Mouse (Mus musculus) CH12.LX (cell line): ENCODE results near the gene Tmem215. TPM values are rescaled to one million over a fixed set of nuclear protein-coding genes. Genes with fewer than 3 reads are reported as not detected.

Experiments used
- DNase-seq: peaks from one replicate; pipeline ENCODE4 v3.0.0-alpha.2; 2013; ENCODE audit errors: extremely low read depth
- H3K27ac ChIP-seq: 2 replicates; pipeline ENCODE4 v1.5.1; 2012; ENCODE audit warnings: low read depth, mild to moderate bottlenecking, control low read depth, moderate library complexity; ENCODE audit not compliant: insufficient read depth
- H3K27me3 ChIP-seq: replicated peaks from 2 replicates; pipeline ENCODE3; 2012; ENCODE audit warnings: inconsistent platforms
- H3K36me3 ChIP-seq, 2 experiments: replicated peaks in 1 of 2; 2 replicates each; pipeline versions ENCODE3 to v1.6.1; 2012; ENCODE audit warnings: inconsistent platforms in 1 of 2, low read length in 1 of 2, mild to moderate bottlenecking in 1 of 2, mixed read lengths in 1 of 2, moderate library complexity in 1 of 2; ENCODE audit not compliant: control insufficient read depth in 1 of 2, insufficient read depth in 1 of 2
- H3K4me1 ChIP-seq, 2 experiments: 2 replicates each; pipeline ENCODE4 v1.6.1; 2012; ENCODE audit warnings: inconsistent platforms in 1 of 2, moderate library complexity in 1 of 2; ENCODE audit not compliant: insufficient read depth in 2 of 2, control insufficient read depth in 1 of 2
- H3K4me2 ChIP-seq: 2 replicates; pipeline ENCODE4 v1.6.1; 2012; ENCODE audit warnings: low read depth, mild to moderate bottlenecking, control low read depth; ENCODE audit not compliant: poor library complexity, insufficient read depth, severe bottlenecking
- H3K4me3 ChIP-seq, 3 experiments: fragments of 150-350 bp in 1 of 3; sonication (generic) in 1 of 3; replicated peaks in 1 of 3; 2 replicates each; pipeline versions ENCODE3 to v1.5.1; 2011 to 2012; ENCODE audit warnings: low read depth in 2 of 3, low read length in 2 of 3, mild to moderate bottlenecking in 2 of 3, moderate library complexity in 2 of 3, control low read depth in 1 of 3, improper control_type of control experiment in 1 of 3, inconsistent platforms in 1 of 3, mixed read lengths in 1 of 3; ENCODE audit not compliant: poor library complexity in 1 of 3
- H3K79me2 ChIP-seq: replicated peaks from 2 replicates; pipeline ENCODE4 v1.6.1; 2012; ENCODE audit warnings: mild to moderate bottlenecking, moderate library complexity; ENCODE audit not compliant: control insufficient read depth, poor library complexity, insufficient read depth, severe bottlenecking; ENCODE audit errors: extremely low read depth
- H3K9ac ChIP-seq: 2 replicates; pipeline ENCODE4 v1.6.1; 2012; ENCODE audit warnings: low read depth, mild to moderate bottlenecking, control low read depth, moderate library complexity; ENCODE audit not compliant: insufficient read depth
- H3K9me3 ChIP-seq: replicated peaks from 2 replicates; pipeline ENCODE3; 2012; ENCODE audit warnings: low read length, inconsistent platforms, mixed read lengths
- BHLHE40 ChIP-seq: IDR thresholded peaks from 2 replicates; pipeline ENCODE4 v1.6.1; 2011; ENCODE audit warnings: mild to moderate bottlenecking, low read depth, low read length, improper control_type of control experiment
- CHD1 ChIP-seq: IDR thresholded peaks from 2 replicates; pipeline ENCODE4 v1.6.1; 2012; ENCODE audit warnings: low read depth, low read length, improper control_type of control experiment, inconsistent platforms
- CHD2 ChIP-seq: IDR thresholded peaks from 2 replicates; pipeline ENCODE4 v1.6.1; 2011; ENCODE audit warnings: low read length, improper control_type of control experiment
- CTCF ChIP-seq, 2 experiments: IDR thresholded peaks in 1 of 2; conservative IDR thresholded peaks in 1 of 2; 2 replicates each; pipeline ENCODE4 v1.5.1; 2011 to 2012; ENCODE audit warnings: low read depth in 2 of 2, low read length in 2 of 2, improper control_type of control experiment in 1 of 2, inconsistent platforms in 1 of 2, mild to moderate bottlenecking in 1 of 2, moderate library complexity in 1 of 2
- E2F4 ChIP-seq: IDR thresholded peaks from 2 replicates; pipeline ENCODE4 v1.6.1; 2011; ENCODE audit warnings: low read depth, low read length, improper control_type of control experiment; ENCODE audit not compliant: insufficient replicate concordance
- ELF1 ChIP-seq: IDR thresholded peaks from 2 replicates; pipeline ENCODE4 v1.6.1; 2014; ENCODE audit warnings: low read depth, mild to moderate bottlenecking, inconsistent platforms, low read length, improper control_type of control experiment
- EP300 ChIP-seq: IDR thresholded peaks from 2 replicates; pipeline ENCODE4 v1.6.1; 2011; ENCODE audit warnings: low read length, improper control_type of control experiment
- ETS1 ChIP-seq: conservative IDR thresholded peaks from 2 replicates; pipeline ENCODE4 v1.6.1; 2012; ENCODE audit warnings: low read depth, mild to moderate bottlenecking, inconsistent platforms, low read length, improper control_type of control experiment, moderate library complexity
- JUN ChIP-seq: IDR thresholded peaks from 2 replicates; pipeline ENCODE4 v1.6.1; 2011; ENCODE audit warnings: low read depth, mild to moderate bottlenecking, low read length, improper control_type of control experiment, moderate library complexity; ENCODE audit not compliant: insufficient read depth
- JUND ChIP-seq: conservative IDR thresholded peaks from 2 replicates; pipeline ENCODE4 v1.6.1; 2011; ENCODE audit warnings: low read depth, low read length, improper control_type of control experiment
- KAT2A ChIP-seq: IDR thresholded peaks from 2 replicates; pipeline ENCODE4 v1.6.1; 2012; ENCODE audit warnings: low read length, improper control_type of control experiment, inconsistent platforms; ENCODE audit not compliant: insufficient replicate concordance
- MAX ChIP-seq: IDR thresholded peaks from 2 replicates; pipeline ENCODE4 v1.6.1; 2011; ENCODE audit warnings: low read length, improper control_type of control experiment
- MAZ ChIP-seq: IDR thresholded peaks from 2 replicates; pipeline ENCODE4 v1.6.1; 2012; ENCODE audit warnings: low read depth, mild to moderate bottlenecking, inconsistent platforms, low read length, improper control_type of control experiment, moderate library complexity
- MXI1 ChIP-seq: IDR thresholded peaks from 2 replicates; pipeline ENCODE4 v1.6.1; 2011; ENCODE audit warnings: mild to moderate bottlenecking, low read depth, low read length, improper control_type of control experiment
- MYC ChIP-seq: IDR thresholded peaks from 2 replicates; pipeline ENCODE4 v1.6.1; 2011; ENCODE audit warnings: low read depth, mild to moderate bottlenecking, improper control_type of control experiment, low read length
- NELFE ChIP-seq: IDR thresholded peaks from 2 replicates; pipeline ENCODE4 v1.6.1; 2011; ENCODE audit warnings: low read depth, low read length, improper control_type of control experiment
- POLR2A ChIP-seq: IDR thresholded peaks from 2 replicates; pipeline ENCODE4 v1.6.1; 2011; ENCODE audit warnings: low read depth, mild to moderate bottlenecking, improper control_type of control experiment, low read length
- POLR2AphosphoS2 ChIP-seq: IDR thresholded peaks from 2 replicates; pipeline ENCODE4 v1.6.1; 2011; ENCODE audit warnings: low read depth, low read length, improper control_type of control experiment
- RAD21 ChIP-seq: IDR thresholded peaks from 2 replicates; pipeline ENCODE4 v1.6.1; 2011; ENCODE audit warnings: low read depth, mild to moderate bottlenecking, low read length, improper control_type of control experiment, moderate library complexity
- SIN3A ChIP-seq: IDR thresholded peaks from 2 replicates; pipeline ENCODE4 v1.6.1; 2012; ENCODE audit warnings: low read length, improper control_type of control experiment, inconsistent platforms
- TCF12 ChIP-seq: IDR thresholded peaks from 2 replicates; pipeline ENCODE4 v1.6.1; 2014; ENCODE audit warnings: low read depth, mild to moderate bottlenecking, inconsistent platforms, low read length, improper control_type of control experiment
- UBTF ChIP-seq: IDR thresholded peaks from 2 replicates; pipeline ENCODE4 v1.6.1; 2012; ENCODE audit warnings: low read depth, mild to moderate bottlenecking, inconsistent platforms, low read length, improper control_type of control experiment, moderate library complexity
- USF1 ChIP-seq: IDR thresholded peaks from 2 replicates; pipeline ENCODE4 v1.6.1; 2014; ENCODE audit warnings: low read depth, mild to moderate bottlenecking, inconsistent platforms, low read length, improper control_type of control experiment
- USF2 ChIP-seq: conservative IDR thresholded peaks from 2 replicates; pipeline ENCODE4 v1.6.1; 2011; ENCODE audit warnings: low read depth, low read length, improper control_type of control experiment
- ZC3H11A ChIP-seq: IDR thresholded peaks from 2 replicates; pipeline ENCODE4 v1.6.1; 2012; ENCODE audit warnings: low read depth, mild to moderate bottlenecking, inconsistent platforms, low read length, improper control_type of control experiment
- ZMIZ1 ChIP-seq: IDR thresholded peaks from 2 replicates; pipeline ENCODE4 v1.6.1; 2012; ENCODE audit warnings: low read depth, mild to moderate bottlenecking, inconsistent platforms, low read length, improper control_type of control experiment
- dilution Hi-C: fragments of 300-500 bp; cut with MboI; formaldehyde crosslinking; loops from 2 replicates; pipeline ENCODE4 v1.14.3; 2020; ENCODE audit warnings: low sequenced_read_pairs; ENCODE audit not compliant: extremely low pct_unique_long_range_greater_than_20kb, extremely low pct_ligation_motif_present
- in situ Hi-C: fragments of 300-500 bp; cut with MboI; formaldehyde crosslinking; loops from 3 replicates; pipeline ENCODE4 v1.14.3; 2019; ENCODE audit warnings: low sequenced_read_pairs, low pct_ligation_motif_present, low pct_unique_long_range_greater_than_20kb, mixed read lengths
- polyA plus RNA-seq: library from polyadenylated mRNA; unstranded; fragments of >175 nt; gene quantifications from 2 replicates; pipeline ENCODE4 v1.2.1, GENCODE M21; 2012; ENCODE audit warnings: low read depth; ENCODE audit not compliant: insufficient read length
- total RNA-seq, 2 experiments: library from RNA; depleted of rRNA; stranded (reverse); fragments of 300-350 nt in 1 of 2; fragments of >200 nt in 1 of 2; gene quantifications; 2 replicates each; pipeline ENCODE4 v1.2.3; 2012 to 2014

Tmem215 gene
- total RNA-seq (2012; rRNA removed) (not detected in 2 replicates), total RNA-seq (2014; rRNA removed) (not detected in 2 replicates), polyA plus RNA-seq (not detected in 2 replicates)

GRCm38 (mm10) chr4:40471880-40472279, at the start of gene Tmem215:
TSS of gene Tmem215 (plus strand) at chr4:40472180.
- no peak within 1 kb of the TSS for H3K4me2 ChIP-seq
- H3K9me3 ChIP-seq = no peaks in the 10 kb centered on the region
- dilution Hi-C loops = no loop called here
- peaks cover 13% of the 10 kb centered on the region for H3K27me3 ChIP-seq
- no peak within 1 kb of the TSS for H3K9ac ChIP-seq
- no peak within 1 kb of the TSS for H3K4me3 ChIP-seq
- H3K79me2 ChIP-seq = no peaks in the 10 kb centered on the region
- no peaks in the 10 kb centered on the region for H3K36me3 ChIP-seq
- DNase-seq = no peak
- H3K4me1 ChIP-seq = no peaks in the 10 kb centered on the region
- no peak within 1 kb of the TSS for H3K27ac ChIP-seq
- in situ Hi-C loops = no loop called here
- TF ChIP-seq CHD1 (no peak), MXI1 (no peak), JUND (no peak), ZC3H11A (no peak), UBTF (no peak), JUN (no peak), ELF1 (no peak), KAT2A (no peak), ZMIZ1 (no peak), EP300 (no peak), USF2 (no peak), MYC (no peak), RAD21 (no peak)

- Histone ChIP-seq H3K27ac (no peak overlapping the region), H3K36me3 (no peaks in the 10 kb centered on the region), H3K4me1 (peaks cover 0 to 3% of the 10 kb centered on the region in 2 experiments; a peak in 1 of 4 replicates), H3K9ac (no peak overlapping the region), H3K4me3 (no peak overlapping the region), H3K79me2 (no peaks in the 10 kb centered on the region), H3K27me3 (peaks cover 4% of the 10 kb centered on the region), H3K9me3 (peaks cover 2% of the 10 kb centered on the region), H3K4me2 (no peak overlapping the region)
- no peak for TF ChIP-seq CTCF (conservative IDR thresholded peaks at IDR 0.05 in 1 of 2, IDR thresholded peaks at IDR 0.05 in 1 of 2; ENCODE audit: low read depth in 2 of 2, low read length in 2 of 2)
- TF ChIP-seq EP300 = no peak
- no peak for TF ChIP-seq CHD2
- TF ChIP-seq ZMIZ1 = no peak
- TF ChIP-seq USF1 = no peak
- no peak for TF ChIP-seq KAT2A
- TF ChIP-seq MAX = no peak
- no peak for TF ChIP-seq POLR2AphosphoS2
- no peak for TF ChIP-seq JUND
- no peak for TF ChIP-seq E2F4
- TF ChIP-seq MAZ = no peak
- no peak for TF ChIP-seq NELFE
- TF ChIP-seq BHLHE40 = no peak
- TF ChIP-seq SIN3A = no peak
- no peak for TF ChIP-seq TCF12
- TF ChIP-seq MYC = no peak
- TF ChIP-seq USF2 = no peak
- no peak for TF ChIP-seq ETS1
- no peak for TF ChIP-seq ELF1
- no peak for TF ChIP-seq POLR2A
- no peak for DNase-seq
- in situ Hi-C loops (no loop called here), dilution Hi-C loops (no loop called here)
These were observed 40.1 kb upstream of the Tmem215 start for GRCm38 (mm10) chr4:40431916-40432315.
